Mouse (Mus musculus) C2C12 (cell line): ENCODE measurements around the gene Tspan5.

Experiments
- CTCF ChIP-seq: IDR thresholded peaks from one replicate; pipeline ENCODE4 v1.5.1; 2011; ENCODE audit not compliant: control insufficient read depth, insufficient read depth, insufficient read length
- MAX ChIP-seq: IDR thresholded peaks from one replicate; pipeline ENCODE4 v1.6.1; 2011; ENCODE audit warnings: mild to moderate bottlenecking, control low read depth
- MYOD1 ChIP-seq: IDR thresholded peaks from one replicate; pipeline ENCODE4 v1.6.1; 2011; ENCODE audit warnings: low read depth; ENCODE audit not compliant: control insufficient read depth, insufficient read length
- USF1 ChIP-seq: IDR thresholded peaks from one replicate; pipeline ENCODE4 v1.6.1; 2011; ENCODE audit warnings: low read depth, mild to moderate bottlenecking, control low read depth, moderate library complexity

- TF ChIP-seq CTCF = no peak
- no peak for TF ChIP-seq USF1
- TF ChIP-seq MAX = no peak
- no peak for TF ChIP-seq MYOD1
These were observed 38.6 kb upstream of the Tspan5 start for GRCm38 (mm10) chr3:138703399-138703798.
